21 mouse cellular contexts compared by ENCODE assay signal in genomic region chr14:98768845-98769244, GRCm38 (mm10).
"Had no signal": no experiment of that assay in that cellular context is flagged by ENCODE, and none has a peak within 500 bp of the region (broad histone marks: within the 10 kb centered on the region; RNA-seq: fewer than 3 reads in every experiment).

No protein-coding gene starts in this region.

- H3K4me2 ChIP-seq: lung, embryonic 15.5 days; midbrain, embryonic 12.5 days; neural tube, embryonic 13.5 days; neural tube, embryonic 15.5 days had no signal

- H3K9ac ChIP-seq: lung, embryonic 15.5 days; midbrain, embryonic 12.5 days; neural tube, embryonic 13.5 days; neural tube, embryonic 15.5 days had no signal

- H3K9me3 ChIP-seq: lung, embryonic 15.5 days; midbrain, embryonic 10.5 days; midbrain, embryonic 12.5 days; neural tube, embryonic 13.5 days; neural tube, embryonic 15.5 days had no signal

- H3K27me3 ChIP-seq: lung, embryonic 15.5 days; midbrain, embryonic 12.5 days; neural tube, embryonic 13.5 days; neural tube, embryonic 15.5 days had no signal

- H3K36me3 ChIP-seq: lung, embryonic 15.5 days; midbrain, embryonic 10.5 days; midbrain, embryonic 12.5 days; neural tube, embryonic 13.5 days; neural tube, embryonic 15.5 days had no signal

- H3K27ac ChIP-seq: lung, embryonic 15.5 days; macrophage; midbrain, embryonic 10.5 days; midbrain, embryonic 12.5 days; neural tube, embryonic 13.5 days; neural tube, embryonic 15.5 days had no signal

- H3K4me1 ChIP-seq: lung, embryonic 15.5 days; midbrain, embryonic 10.5 days; midbrain, embryonic 12.5 days; neural tube, embryonic 13.5 days; neural tube, embryonic 15.5 days had no signal

- DNase-seq: lung, adult 2 months; lung, postnatal 14 days; lung, postnatal 36 days; midbrain, embryonic 14.5 days; retina, postnatal 1 day; right cerebral cortex, adult 18-20 months; right cerebral cortex, postnatal 25 days; right cerebral cortex, postnatal 4 days; spleen, adult 18-20 months; thymus, adult 18-20 months; thymus, postnatal 25 days; thymus, postnatal 4 days had no signal

- H3K4me3 ChIP-seq: lung, embryonic 15.5 days; midbrain, embryonic 10.5 days; midbrain, embryonic 12.5 days; myocyte; neural tube, embryonic 13.5 days; neural tube, embryonic 15.5 days had no signal

- ATAC-seq: lung, postnatal 0 days; midbrain, embryonic 16.5 days had no signal
